8 mouse cellular contexts compared by ENCODE assay signal in genomic region chr3:36571361-36571826, GRCm38 (mm10). TPM values are rescaled to one million over a fixed set of nuclear protein-coding genes. Genes with fewer than 3 reads are reported as not detected.
A peak's percentile ranks its signal among the peaks of the same experiment; 100 is the strongest.
DNase-seq lines count a peak whose midpoint lies in the region; ATAC-seq and TF ChIP-seq lines count a peak whose summit lies in the region.

No protein-coding gene starts in this region.

- no peaks in the 10 kb centered on the region for H3K27me3 ChIP-seq in heart, embryonic 15.5 days
- H3K27me3 ChIP-seq in hindbrain, postnatal 0 days (ENCODE audit: insufficient read depth, low read length): no peaks in the 10 kb centered on the region
- no peaks in the 10 kb centered on the region for H3K27me3 ChIP-seq in midbrain, embryonic 12.5 days

- peak overlapping the region; percentile 85 for H3K9ac ChIP-seq in heart, embryonic 15.5 days
- peak overlapping the region; percentile 61 for H3K9ac ChIP-seq in hindbrain, postnatal 0 days (replicated peaks; ENCODE audit: low read length)
- H3K9ac ChIP-seq in midbrain, embryonic 12.5 days (replicated peaks): peak overlapping the region; percentile 84

- H3K9me3 ChIP-seq in heart, embryonic 15.5 days (replicated peaks): no peaks in the 10 kb centered on the region
- no peaks in the 10 kb centered on the region for H3K9me3 ChIP-seq in hindbrain, postnatal 0 days (ENCODE audit: low read length)
- no peaks in the 10 kb centered on the region for H3K9me3 ChIP-seq in midbrain, embryonic 12.5 days

- no peak for TF ChIP-seq CTCF in hindbrain, postnatal 0 days (IDR thresholded peaks at IDR 0.05; ENCODE audit: low read depth)

- H3K4me1 ChIP-seq in heart, embryonic 15.5 days (replicated peaks): peaks cover 22% of the 10 kb centered on the region
- H3K4me1 ChIP-seq in hindbrain, postnatal 0 days (ENCODE audit: insufficient read depth, low read length): no peaks in the 10 kb centered on the region
- H3K4me1 ChIP-seq in midbrain, embryonic 12.5 days: peaks cover 24% of the 10 kb centered on the region

- H3K27ac ChIP-seq in heart, embryonic 15.5 days: peak overlapping the region; percentile 79
- H3K27ac ChIP-seq in hindbrain, postnatal 0 days: peak overlapping the region; percentile 5; the same call in 1 of the 2 replicates
- peak overlapping the region; percentile 73 for H3K27ac ChIP-seq in midbrain, embryonic 12.5 days (replicated peaks)

- under 1% methylated on average over 46 of the region's 46 CpGs for WGBS in heart, embryonic 15.5 days
- WGBS in hindbrain, postnatal 0 days: under 1% methylated on average over 46 of the region's 46 CpGs
- under 1% methylated on average over 41 of the region's 46 CpGs for WGBS in midbrain, embryonic 12.5 days

- peak overlapping the region; percentile 97 for H3K4me3 ChIP-seq in heart, embryonic 15.5 days
- peak overlapping the region; percentile 78 for H3K4me3 ChIP-seq in hindbrain, postnatal 0 days (ENCODE audit: low read length)
- peak overlapping the region; percentile 83 for H3K4me3 ChIP-seq in midbrain, embryonic 12.5 days

- no peak; the same call in 1 of the 2 replicates for ATAC-seq in heart, embryonic 15.5 days (replicated peaks; ENCODE audit: insufficient number of reproducible peaks, insufficient read depth, low FRiP score, low read depth)
- peak; percentile 1 for ATAC-seq in CD4-positive, CD25-positive, alpha-beta regulatory T cell, adult 4 months
- ATAC-seq in common myeloid progenitor, adult 5-6 weeks (replicated peaks; ENCODE audit: low read depth, poor library complexity, severe bottlenecking): 0 out of 2 replicates have a peak, but pooled peaks have one; percentile 6
- ATAC-seq in hindbrain, postnatal 0 days: no peak; the same call in 1 of the 2 replicates
- peak; percentile 32 for ATAC-seq in midbrain, embryonic 12.5 days (ENCODE audit: low FRiP score, low read depth)

- intact Hi-C loops in heart, postnatal 25 days (cut with DNase I): loop anchor here (2.0 kb wide), 1 partner anchor 19 kb away; the partner anchor contains the start of gene Exosc9

- DNase-seq in heart, postnatal 25 days (ENCODE audit: low spot score): no peak
- DNase-seq in hindbrain, postnatal 0 days (ENCODE audit: low spot score): peak; percentile 20
- DNase-seq in spleen, postnatal 36 days (ENCODE audit: low spot score in 2 of 2): no peak
- no peak for DNase-seq in adrenal gland, postnatal 36 days

- peak overlapping the region; percentile 96 for H3K4me2 ChIP-seq in heart, embryonic 15.5 days
- H3K4me2 ChIP-seq in hindbrain, postnatal 0 days (ENCODE audit: low read depth, low read length): peak overlapping the region; percentile 95
- peak overlapping the region; percentile 96 for H3K4me2 ChIP-seq in midbrain, embryonic 12.5 days (replicated peaks)

- peaks cover 33% of the 10 kb centered on the region for H3K36me3 ChIP-seq in heart, embryonic 15.5 days
- peaks cover 3% of the 10 kb centered on the region; the same call in 1 of the 2 replicates for H3K36me3 ChIP-seq in hindbrain, postnatal 0 days (ENCODE audit: insufficient read depth, low read length)
- H3K36me3 ChIP-seq in midbrain, embryonic 12.5 days: peaks cover 27% of the 10 kb centered on the region

RNA-seq across cellular contexts. Expression of gene Ccna2, which starts 0.6 kb away (rescaled TPM):
- polyA plus RNA-seq in heart, embryonic 15.5 days (2015; fragmentation: Nextera tagmentation; extraction: Ambion mirVana): 160 and 174 TPM in 2 replicates
- 1 to 10 TPM; 1.3 to 1.6 TPM for total RNA-seq in heart, postnatal 25 days (2021)
- polyA plus RNA-seq in CD4-positive, CD25-positive, alpha-beta regulatory T cell, adult 4 months (2017; shearing (Covaris generic)): 1 to 10 TPM; 3.6 to 3.9 TPM
- total RNA-seq in common myeloid progenitor, adult 5-6 weeks (2017): 214 and 216 TPM in 2 replicates
- total RNA-seq in hindbrain, postnatal 0 days (2014; rRNA removed): 54.1 and 69.2 TPM in 2 replicates
- 30.9 and 34.7 TPM in 2 replicates for polyA plus RNA-seq in hindbrain, postnatal 0 days (2015; fragmentation: Nextera tagmentation; extraction: Ambion mirVana)
- 203 and 207 TPM in 2 replicates for polyA plus RNA-seq in midbrain, embryonic 12.5 days (2016; fragmentation: Nextera tagmentation; extraction: Ambion mirVana)
- total RNA-seq in adrenal gland, postnatal 36 days (2021): 1 to 10 TPM; 7.2 to 7.3 TPM

RNA-seq across cellular contexts. Expression of gene Exosc9, which starts 19.0 kb away (rescaled TPM):
- polyA plus RNA-seq in heart, embryonic 15.5 days (2015; fragmentation: Nextera tagmentation; extraction: Ambion mirVana): 40.5 and 52.4 TPM in 2 replicates
- 10 to 100 TPM; 19.4 to 20.1 TPM for total RNA-seq in heart, postnatal 25 days (2021)
- polyA plus RNA-seq in CD4-positive, CD25-positive, alpha-beta regulatory T cell, adult 4 months (2017; shearing (Covaris generic)): 10 to 100 TPM; 51.0 to 51.1 TPM
- 109 and 152 TPM in 2 replicates for total RNA-seq in common myeloid progenitor, adult 5-6 weeks (2017)
- total RNA-seq in hindbrain, postnatal 0 days (2014; rRNA removed): 34.9 and 37.2 TPM in 2 replicates
- 68.2 and 70.5 TPM in 2 replicates for polyA plus RNA-seq in hindbrain, postnatal 0 days (2015; fragmentation: Nextera tagmentation; extraction: Ambion mirVana)
- polyA plus RNA-seq in midbrain, embryonic 12.5 days (2016; fragmentation: Nextera tagmentation; extraction: Ambion mirVana): 88.1 and 88.5 TPM in 2 replicates
- 10 to 100 TPM; 32.9 to 35.3 TPM for total RNA-seq in adrenal gland, postnatal 36 days (2021)

RNA-seq across cellular contexts. Expression of gene Bbs7, which starts 41.9 kb away (rescaled TPM):
- 9.4 and 9.7 TPM in 2 replicates for polyA plus RNA-seq in heart, embryonic 15.5 days (2015; fragmentation: Nextera tagmentation; extraction: Ambion mirVana)
- total RNA-seq in heart, postnatal 25 days (2021): 1 to 10 TPM; 5.2 to 6.2 TPM
- under 1 TPM; 0.24 to 0.63 TPM for polyA plus RNA-seq in CD4-positive, CD25-positive, alpha-beta regulatory T cell, adult 4 months (2017; shearing (Covaris generic))
- total RNA-seq in common myeloid progenitor, adult 5-6 weeks (2017): 3.2 and 6.3 TPM in 2 replicates
- total RNA-seq in hindbrain, postnatal 0 days (2014; rRNA removed): 9.2 and 12.1 TPM in 2 replicates
- 14.2 and 17.3 TPM in 2 replicates for polyA plus RNA-seq in hindbrain, postnatal 0 days (2015; fragmentation: Nextera tagmentation; extraction: Ambion mirVana)
- polyA plus RNA-seq in midbrain, embryonic 12.5 days (2016; fragmentation: Nextera tagmentation; extraction: Ambion mirVana): 21.5 and 21.7 TPM in 2 replicates
- 10 to 100 TPM in 1 of 2 experiments, 1 to 10 TPM in 1; 7.9 to 10.7 TPM for total RNA-seq in adrenal gland, postnatal 36 days (2021)

RNA-seq across cellular contexts. Expression of gene Gm11549, which starts 49.8 kb away (rescaled TPM):
- 0.46 and 0.60 TPM in 2 replicates for polyA plus RNA-seq in heart, embryonic 15.5 days (2015; fragmentation: Nextera tagmentation; extraction: Ambion mirVana)
- not detected for total RNA-seq in heart, postnatal 25 days (2021)
- polyA plus RNA-seq in CD4-positive, CD25-positive, alpha-beta regulatory T cell, adult 4 months (2017; shearing (Covaris generic)): not detected
- total RNA-seq in common myeloid progenitor, adult 5-6 weeks (2017): not detected in 2 replicates
- total RNA-seq in hindbrain, postnatal 0 days (2014; rRNA removed): 1.0 and 1.3 TPM in 2 replicates
- polyA plus RNA-seq in hindbrain, postnatal 0 days (2015; fragmentation: Nextera tagmentation; extraction: Ambion mirVana): 0.53 and 0.62 TPM in 2 replicates
- polyA plus RNA-seq in midbrain, embryonic 12.5 days (2016; fragmentation: Nextera tagmentation; extraction: Ambion mirVana): 0.96 and 1.2 TPM in 2 replicates
- not detected for total RNA-seq in adrenal gland, postnatal 36 days (2021)

Comparison
In these comparisons a context has a peak if more than half of its experiments do, and no peak if none do; other contexts are left out.
1. ATAC-seq: peak in CD4-positive, CD25-positive, alpha-beta regulatory T cell, adult 4 months (single experiment), common myeloid progenitor, adult 5-6 weeks (single experiment) and midbrain, embryonic 12.5 days (single experiment); none in heart, embryonic 15.5 days (single experiment) and hindbrain, postnatal 0 days (single experiment).
2. H3K27ac ChIP-seq: peak in every context shown above with its lines; median percentile 79 in heart, embryonic 15.5 days; 73 in midbrain, embryonic 12.5 days; 5 in hindbrain, postnatal 0 days.
3. Peak in every context shown above with its lines, with median percentiles within 50 percentile points of each other: H3K4me2 ChIP-seq, H3K4me3 ChIP-seq and H3K9ac ChIP-seq.